Mouse (Mus musculus): Measurements from ENCODE around the gene Calb2.

DNA sequence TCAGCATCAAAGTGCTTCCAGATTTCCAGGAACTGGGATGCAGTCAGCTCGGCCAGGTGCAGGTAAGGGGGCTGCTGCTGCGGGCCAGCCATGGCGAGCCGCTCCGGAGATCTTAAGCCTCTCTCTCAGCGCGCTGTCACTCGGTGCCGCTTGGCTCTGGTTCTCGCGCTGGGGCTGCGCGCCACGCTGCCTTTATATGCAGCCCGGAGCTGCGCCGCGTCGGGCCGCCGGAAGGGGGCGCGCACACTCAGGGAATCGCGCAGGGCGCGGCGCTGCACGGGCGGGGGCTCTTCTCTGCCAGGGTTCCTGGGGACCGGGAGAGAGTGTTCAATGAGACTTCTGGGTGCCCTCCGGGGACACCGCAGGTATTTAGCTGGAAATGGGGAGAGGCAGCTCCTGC lies at the start of gene Calb2:
- TF ChIP-seq POLR2A (IDR thresholded peaks at IDR 0.05; ENCODE audit: low read depth, low read length), result no peak
- TF ChIP-seq CTCF (conservative IDR thresholded peaks at IDR 0.05; ENCODE audit: insufficient read depth, insufficient read length, low read depth, low read length), result peak; percentile 36; the same call in 1 of the 2 replicates

Data from kidney, adult 2 months (tissue).